Mouse (Mus musculus): ENCODE measurements around the gene Foxp2. TPM values are rescaled to one million over a fixed set of nuclear protein-coding genes. Genes with fewer than 3 reads are reported as not detected.

The Foxp2 gene
- total RNA-seq (2023): not detected

GRCm38 (mm10) chr6:14901183-14901970 is at the start of gene Foxp2:
Foxp2 (plus strand) TSS chr6:14901349.

Other genes starting within 250 kb of the Foxp2 start
- not detected for gene Ppp1r3a, start 146.1 kb upstream of the Foxp2 start, total RNA-seq (2023)